Mouse (Mus musculus): Measurements from ENCODE around the gene Gm10058. TPM values are rescaled to one million over a fixed set of nuclear protein-coding genes. Genes with fewer than 3 reads are reported as not detected.
"Not testable (repeated sequence)": the region's sequence is repeated elsewhere in the genome, so short reads cannot be mapped to it uniquely, and the experiment has no call there.

The Gm10058 gene
- not detected in 2 replicates for polyA plus RNA-seq (2014; fragmentation: Nextera tagmentation; extraction: Ambion mirVana)

GRCm38 (mm10) chrX:27946785-27947184 lies at the start of gene Gm10058:
TSS of gene Gm10058 (minus strand) at chrX:27946885.
- not testable (repeated sequence) for H3K27me3 ChIP-seq (replicated peaks; ENCODE audit: control insufficient read depth, insufficient read depth, low read length); H3K36me3 ChIP-seq (ENCODE audit: control insufficient read depth, insufficient read depth, low read length); H3K9ac ChIP-seq (ENCODE audit: low read depth, low read length); ATAC-seq (ENCODE audit: low read depth); H3K27ac ChIP-seq (replicated peaks; ENCODE audit: low read depth, low read length); H3K9me3 ChIP-seq (ENCODE audit: control insufficient read depth, low read length); DNase-seq (ENCODE audit: low spot score); H3K4me3 ChIP-seq (ENCODE audit: low read depth, low read length); H3K4me1 ChIP-seq (ENCODE audit: control insufficient read depth, insufficient read depth, low read length); H3K4me2 ChIP-seq (ENCODE audit: low read depth, low read length)
- WGBS: no CpG with 5 or more reads among the region's 5 CpGs

Data from embryonic facial prominence, embryonic 14.5 days (tissue).